Mouse (Mus musculus): ENCODE measurements at regions not wholly inside any gene's neighbourhood (a gene's known extent, or its start where the extent isn't known, plus 50 kb on each side); places are given as distances from the start of the nearest gene placed in this dataset.

DNA sequence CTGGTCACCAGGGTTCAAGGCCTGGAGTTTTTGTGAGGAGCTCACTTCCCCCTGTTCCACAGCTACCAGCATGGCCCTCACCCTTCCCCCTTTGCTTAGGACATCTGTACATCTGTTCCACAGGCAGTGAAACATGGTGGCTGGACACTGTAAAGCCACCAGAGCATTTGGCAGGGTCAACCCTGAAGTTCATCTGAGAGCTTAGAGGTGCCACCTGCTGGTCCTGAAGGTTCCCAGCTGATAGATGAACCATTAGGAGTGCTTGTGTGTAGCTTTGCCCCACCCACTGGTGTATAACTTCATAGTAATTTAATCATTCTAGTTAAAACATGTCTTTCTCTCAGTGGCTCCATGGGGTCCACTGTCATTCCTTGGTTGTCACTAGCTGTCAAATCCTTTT lies 304.7 kb downstream of the Fgf9 start:
- TF ChIP-seq MAZ (IDR thresholded peaks at IDR 0.05; ENCODE audit: low read depth, low read length) (no peak), ZC3H11A (IDR thresholded peaks at IDR 0.05; ENCODE audit: low read depth, low read length) (no peak), CTCF (conservative IDR thresholded peaks at IDR 0.05 in 1 of 2, IDR thresholded peaks at IDR 0.05 in 1 of 2; ENCODE audit: low read depth in 2 of 2, low read length in 2 of 2) (peak in 1 of 2 experiments; percentile 65; a peak in 2 of 4 replicates), POLR2A (IDR thresholded peaks at IDR 0.05; ENCODE audit: low read depth, low read length) (no peak), EP300 (IDR thresholded peaks at IDR 0.05; ENCODE audit: low read length) (no peak)

Measured in CH12.LX (cell line).